Mouse (Mus musculus) T-helper 1 cell (primary cell): ENCODE results near the gene H2-Aa.

ENCODE experiments used
- in situ Hi-C: fragments of 300-600 bp; cut with MboI, MseI; formaldehyde crosslinking; loops from one replicate; pipeline ENCODE4 v1.15.1; 2025; ENCODE audit warnings: high pct_unique_total_duplicates

The H2-Aa gene

GRCm38 (mm10) chr17:34300071-34300470, 12.4 kb upstream of the H2-Aa start:
- in situ Hi-C loops, result no loop called here

- in situ Hi-C loops, result no loop called here
Observed at GRCm38 (mm10) chr17:34299356-34299755, 11.7 kb upstream of the H2-Aa start.

- in situ Hi-C loops, result no loop called here
Observed at GRCm38 (mm10) chr17:34295891-34296794, 8.5 kb upstream of the H2-Aa start.

- in situ Hi-C loops, result no loop called here
Observed at GRCm38 (mm10) chr17:34295307-34295706, 7.7 kb upstream of the H2-Aa start.

- in situ Hi-C loops, result no loop called here
Observed at GRCm38 (mm10) chr17:34294249-34294648, 6.6 kb upstream of the H2-Aa start.

GRCm38 (mm10) chr17:34293533-34293932, 5.9 kb upstream of the H2-Aa start:
- in situ Hi-C loops, result no loop called here

GRCm38 (mm10) chr17:34292570-34292969, 4.9 kb upstream of the H2-Aa start:
- in situ Hi-C loops, result no loop called here

- in situ Hi-C loops, result no loop called here
Observed at GRCm38 (mm10) chr17:34291609-34292008, 4.0 kb upstream of the H2-Aa start.

GRCm38 (mm10) chr17:34288131-34288530, 508 bp upstream of the H2-Aa start:
- in situ Hi-C loops, result loop anchor here (10.0 kb wide), 1 partner anchor 1443 kb away; no protein-coding TSS in a partner anchor

GRCm38 (mm10) chr17:34286999-34287398, 624 bp downstream of the H2-Aa start:
- in situ Hi-C loops, result loop anchor here (10.0 kb wide), 1 partner anchor 1442 kb away; no protein-coding TSS in a partner anchor

GRCm38 (mm10) chr17:34286501-34286900, 1.1 kb downstream of the H2-Aa start:
- in situ Hi-C loops, result loop anchor here (10.0 kb wide), 1 partner anchor 1442 kb away; no protein-coding TSS in a partner anchor

- in situ Hi-C loops, result loop anchor here (10.0 kb wide), 1 partner anchor 1441 kb away; no protein-coding TSS in a partner anchor
Observed at GRCm38 (mm10) chr17:34285848-34286247, 1.8 kb downstream of the H2-Aa start.

GRCm38 (mm10) chr17:34285371-34285770, 2.3 kb downstream of the H2-Aa start:
- in situ Hi-C loops, result loop anchor here (10.0 kb wide), 1 partner anchor 1441 kb away; no protein-coding TSS in a partner anchor

- in situ Hi-C loops, result loop anchor here (10.0 kb wide), 1 partner anchor 1437 kb away; no protein-coding TSS in a partner anchor
Observed at GRCm38 (mm10) chr17:34281836-34282235, 5.8 kb downstream of the H2-Aa start.

- in situ Hi-C loops, result loop anchor here (10.0 kb wide), 1 partner anchor 1436 kb away; no protein-coding TSS in a partner anchor
Observed at GRCm38 (mm10) chr17:34280499-34281038, 7.1 kb downstream of the H2-Aa start.

GRCm38 (mm10) chr17:34272102-34272501, 15.5 kb downstream of the H2-Aa start:
- in situ Hi-C loops, result loop anchor here (25.0 kb wide), 1 partner anchor 1940 kb away; no protein-coding TSS in a partner anchor

GRCm38 (mm10) chr17:34270940-34271339, 16.7 kb downstream of the H2-Aa start:
- in situ Hi-C loops, result loop anchor here (25.0 kb wide), 1 partner anchor 1941 kb away; no protein-coding TSS in a partner anchor

GRCm38 (mm10) chr17:34270230-34270629, 17.4 kb downstream of the H2-Aa start:
- in situ Hi-C loops, result loop anchor here (25.0 kb wide), 1 partner anchor 1942 kb away; no protein-coding TSS in a partner anchor

GRCm38 (mm10) chr17:34269817-34270216, 17.8 kb downstream of the H2-Aa start:
- in situ Hi-C loops, result loop anchor here (5.0 to 25.0 kb wide), 2 partner anchors 42 to 1942 kb away; no protein-coding TSS in a partner anchor

- in situ Hi-C loops, result loop anchor here (5.0 to 25.0 kb wide), 2 partner anchors 44 to 1944 kb away; no protein-coding TSS in a partner anchor
Observed at GRCm38 (mm10) chr17:34268748-34269147, 18.9 kb downstream of the H2-Aa start.

- in situ Hi-C loops, result loop anchor here (5.0 to 25.0 kb wide), 2 partner anchors 44 to 1944 kb away; no protein-coding TSS in a partner anchor
Observed at GRCm38 (mm10) chr17:34268262-34268661, 19.4 kb downstream of the H2-Aa start.
